Mouse (Mus musculus) CD8-positive naive resting alpha-beta T cell, adult 2 months (primary cell): ENCODE measurements around the gene Cep135.

Source experiments
- DNase-seq, 2 experiments: peaks; one replicate each; pipeline ENCODE4 v3.0.0; 2022; ENCODE audit warnings: low read depth in 2 of 2, low spot score in 2 of 2

Cep135 gene

DNA sequence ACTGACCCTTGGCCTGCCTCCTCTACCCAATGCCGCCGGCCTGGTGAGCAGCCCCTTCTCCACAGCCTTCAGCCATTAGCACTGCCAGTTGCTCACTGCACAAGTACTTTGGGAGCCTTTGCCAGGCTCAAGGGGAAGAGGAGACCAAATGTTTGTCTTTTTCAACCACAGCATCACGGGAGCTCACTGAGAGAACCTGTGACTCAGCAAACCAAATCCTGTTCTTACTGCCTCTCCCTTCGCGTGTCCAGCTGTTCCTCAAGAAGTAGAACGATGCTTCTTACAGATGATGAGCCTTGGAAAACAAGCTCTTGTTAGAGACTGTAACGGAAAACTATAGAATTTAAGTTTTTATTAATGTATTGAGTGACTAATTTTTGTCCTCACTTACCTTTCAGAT is 55.7 kb downstream of the Cep135 start:
- DNase-seq: no peak

DNA sequence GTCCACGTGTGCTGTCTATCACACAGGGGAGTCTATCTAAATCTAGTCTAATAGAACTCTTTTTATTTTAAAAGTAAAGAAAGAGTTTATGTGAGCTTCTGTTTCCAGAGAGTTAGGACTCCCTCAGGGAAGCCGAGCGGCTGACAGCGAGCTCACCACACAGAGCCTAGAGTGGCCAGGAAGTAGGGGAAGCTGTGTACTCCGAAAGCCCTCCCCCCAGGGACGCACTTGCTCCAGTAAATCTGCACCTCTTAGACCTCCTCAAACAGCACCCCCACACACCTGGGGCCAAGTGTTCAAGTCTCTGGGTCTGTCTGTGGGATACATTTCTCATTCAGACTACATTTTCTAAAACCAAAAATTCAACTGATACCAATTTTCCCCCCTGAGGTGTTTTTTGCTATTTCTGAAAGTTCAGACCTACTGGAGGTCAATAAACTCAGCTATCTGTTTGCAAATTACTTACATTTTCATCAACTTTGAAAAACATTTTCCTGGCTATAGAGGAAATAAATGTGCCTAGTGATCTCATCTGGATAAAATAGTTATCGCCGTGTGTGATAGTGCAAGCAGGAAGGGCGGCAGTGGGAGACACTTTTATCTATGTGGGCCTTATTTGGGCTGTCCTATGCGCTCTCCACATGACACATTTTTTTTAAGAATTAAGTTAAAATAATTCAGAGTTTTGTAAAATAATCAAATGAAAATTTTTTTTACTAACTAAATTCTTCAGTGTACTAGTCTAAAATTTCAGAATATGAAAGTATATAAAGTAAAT is 56.8 kb downstream of the Cep135 start:
- no peak for DNase-seq

DNA sequence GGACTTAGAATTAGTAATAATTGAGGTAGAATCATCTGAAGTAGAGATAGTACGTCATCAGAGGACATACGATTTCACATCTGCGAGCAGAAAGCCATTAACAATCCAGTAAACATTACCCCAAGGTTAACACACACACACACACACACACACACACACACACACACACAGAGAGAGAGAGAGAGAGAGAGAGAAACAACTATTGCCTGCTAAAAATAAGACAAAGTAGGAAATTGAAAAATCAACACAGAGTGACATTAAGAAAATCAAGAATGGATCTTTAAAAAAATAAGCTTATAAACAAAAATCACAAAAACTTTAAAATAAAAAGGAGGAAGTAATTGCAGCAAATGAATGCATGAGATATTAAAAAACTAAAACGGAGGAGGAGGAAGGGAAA is 61.4 kb downstream of the Cep135 start:
- no peak for DNase-seq

DNA sequence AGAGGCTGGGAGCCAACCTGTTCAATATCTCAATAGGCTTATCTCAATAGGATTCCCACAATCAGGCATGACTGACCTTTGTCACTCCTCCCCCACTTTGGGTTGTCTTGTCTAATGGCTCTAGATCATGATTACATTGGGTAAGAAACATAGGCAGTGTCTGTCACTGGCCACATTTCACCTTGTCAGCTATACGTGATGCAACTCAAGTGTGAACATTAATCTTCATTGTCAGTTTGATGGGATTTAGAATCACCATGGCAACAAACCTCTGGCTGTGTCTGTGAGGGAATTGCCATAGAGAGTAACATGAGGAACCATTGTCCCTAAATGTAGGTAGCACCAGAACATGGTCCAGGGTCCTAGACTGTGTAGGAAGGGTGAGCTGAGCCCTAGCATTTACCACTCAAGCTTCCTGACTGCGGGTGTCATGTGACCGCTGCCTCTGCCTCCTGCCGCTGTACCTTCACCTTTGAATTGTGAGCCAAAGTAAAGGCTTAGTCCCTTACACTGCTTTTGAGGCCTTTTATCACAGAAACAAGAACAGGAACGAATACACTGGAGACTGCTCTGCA is 62.7 kb downstream of the Cep135 start:
- DNase-seq: no peak

GRCm38 (mm10) chr5:76656212-76656611 is 67.7 kb downstream of the Cep135 start, which contains the start of gene C530008M17Rik:
TSS of gene C530008M17Rik (plus strand) at chr5:76656512.
- DNase-seq: no peak

- no peak for DNase-seq
These were observed 69.0 kb downstream of the Cep135 start for GRCm38 (mm10) chr5:76657245-76658083.

GRCm38 (mm10) chr5:76658084-76658934 is 69.8 kb downstream of the Cep135 start:
- DNase-seq: no peak

- DNase-seq: no peak
These were observed 71.6 kb downstream of the Cep135 start for GRCm38 (mm10) chr5:76659958-76660635.

DNA sequence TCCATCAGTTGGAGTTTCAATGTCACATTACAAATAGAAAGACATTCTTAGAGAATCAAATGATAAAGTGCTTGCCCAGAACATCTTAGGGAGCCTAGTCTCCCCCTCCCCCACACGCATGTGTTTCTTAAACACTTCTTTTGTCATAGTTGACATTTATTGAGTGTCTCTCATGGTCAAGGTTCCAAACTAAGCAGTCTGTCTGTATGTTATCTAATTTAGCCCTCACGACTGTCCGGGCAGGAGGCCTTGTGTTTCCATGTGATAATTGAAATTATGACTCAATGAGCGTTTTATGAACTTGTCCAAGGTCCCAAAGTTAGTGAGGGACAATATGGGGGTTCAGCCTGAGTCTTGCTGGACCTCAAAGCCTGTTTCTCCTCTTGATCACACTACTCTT is 72.8 kb downstream of the Cep135 start:
- DNase-seq: no peak

- no peak for DNase-seq
These were observed 76.4 kb downstream of the Cep135 start for GRCm38 (mm10) chr5:76664936-76665335.

- DNase-seq: no peak
These were observed 76.9 kb downstream of the Cep135 start for GRCm38 (mm10) chr5:76665421-76665820.

DNA sequence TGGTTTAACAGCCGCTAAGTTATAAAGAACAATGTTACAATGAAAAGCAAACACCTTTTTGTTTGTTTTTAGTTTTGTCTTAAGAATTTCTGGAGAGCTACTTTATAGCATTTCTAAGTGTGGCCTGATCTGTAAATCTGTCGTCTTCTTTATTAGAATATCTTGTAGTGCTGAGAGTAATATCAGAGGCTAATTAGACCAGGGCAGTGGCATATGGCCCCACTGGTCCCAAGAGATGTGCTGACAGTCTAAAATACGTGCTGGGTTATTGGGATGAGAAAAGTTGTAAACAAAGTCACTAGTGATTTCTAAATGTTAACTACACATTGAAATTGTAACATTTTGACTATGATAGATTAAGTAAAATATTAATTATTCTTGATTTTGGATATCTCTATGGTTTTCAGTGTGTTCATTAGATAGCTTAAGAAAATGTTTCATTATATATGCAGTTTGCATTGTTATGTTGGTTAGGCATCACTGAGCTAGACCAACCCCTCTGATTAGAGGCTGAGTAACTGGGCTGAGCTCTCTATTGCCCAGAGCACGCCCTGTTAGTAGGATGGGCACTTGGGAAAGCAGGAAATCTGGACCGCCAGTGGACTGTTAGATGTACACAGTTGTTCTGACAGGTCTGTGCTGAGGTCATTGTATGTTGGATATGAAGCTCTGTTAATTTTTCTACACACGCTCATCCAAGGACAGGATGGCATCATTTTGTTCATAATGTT is 77.7 kb downstream of the Cep135 start:
- DNase-seq: no peak

GRCm38 (mm10) chr5:76668118-76668517 is 79.6 kb downstream of the Cep135 start:
- no peak for DNase-seq

DNA sequence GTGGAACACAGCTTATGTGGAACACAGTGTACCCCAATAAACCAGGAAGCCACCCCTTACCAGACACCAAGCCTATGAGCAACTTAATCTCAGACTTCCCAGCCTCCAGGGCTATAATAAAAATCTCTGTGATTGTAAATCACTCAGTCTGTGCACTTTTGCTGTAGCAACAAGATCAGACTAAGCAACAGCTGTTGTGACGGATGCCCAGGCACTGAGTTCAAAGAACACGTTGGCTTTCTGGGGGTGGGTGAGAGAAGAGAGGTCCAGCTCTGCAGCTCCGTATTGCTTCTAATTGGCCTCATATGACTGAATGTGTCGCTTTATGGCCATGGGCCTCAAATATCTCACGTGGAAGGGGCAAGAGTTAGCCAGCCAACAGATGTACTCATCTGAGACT is 80.0 kb downstream of the Cep135 start:
- no peak for DNase-seq

GRCm38 (mm10) chr5:76670183-76670582 is 81.7 kb downstream of the Cep135 start:
- DNase-seq: no peak

- no peak for DNase-seq
These were observed 85.6 kb downstream of the Cep135 start for GRCm38 (mm10) chr5:76674022-76674653.

- DNase-seq: no peak
These were observed 86.9 kb downstream of the Cep135 start for GRCm38 (mm10) chr5:76675369-76675768.

DNA sequence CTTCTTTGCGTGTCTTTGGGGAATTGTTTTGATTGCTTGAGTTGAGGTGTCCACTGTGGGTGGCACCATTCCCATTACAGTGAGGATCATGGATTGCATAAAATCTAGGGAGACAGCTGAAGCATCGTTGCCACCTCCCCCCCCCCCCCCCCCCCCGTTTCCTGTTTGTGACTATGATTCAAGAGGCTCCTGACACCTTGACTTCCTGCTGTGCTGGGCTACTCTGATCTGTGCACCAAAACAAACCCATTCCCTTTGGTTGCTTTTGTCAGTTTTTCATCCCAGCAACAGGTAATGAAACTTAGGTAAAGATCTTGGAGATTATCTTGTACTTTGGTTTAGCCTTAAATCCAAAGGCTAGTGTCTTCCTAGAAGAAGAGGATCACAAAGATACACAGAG is 92.5 kb downstream of the Cep135 start:
- DNase-seq: no peak

GRCm38 (mm10) chr5:76681895-76682656 is 93.6 kb downstream of the Cep135 start:
- no peak for DNase-seq
